Mouse (Mus musculus) megakaryocyte, adult 5-6 weeks (primary cell): ENCODE results near the gene Olfr128. TPM values are rescaled to one million over a fixed set of nuclear protein-coding genes. Genes with fewer than 3 reads are reported as not detected.
"Not testable (repeated sequence)": the region's sequence is repeated elsewhere in the genome, so short reads cannot be mapped to it uniquely, and the experiment has no call there.

Experiments
- ATAC-seq: 2 replicates; pipeline ENCODE4 v1.8.0; 2016; ENCODE audit warnings: mild to moderate bottlenecking, inconsistent platforms; ENCODE audit not compliant: poor library complexity, severe bottlenecking
- total RNA-seq, 2 experiments: library from RNA; stranded (forward) in 1 of 2; stranded (reverse) in 1 of 2; fragments of 153-499, 151-499 nt in 1 of 2; fragments of 221-1000, 200-1000 nt in 1 of 2; gene quantifications; 2 replicates each; pipeline versions ENCODE4 v1.2.3 to v1.2.4; 2015 to 2017

Olfr128 gene
- total RNA-seq (2015) = not detected in 2 replicates
- total RNA-seq (2017) = not detected in 2 replicates

GRCm38 (mm10) chr17:37920248-37920647, at the start of gene Olfr128:
TSS of gene Olfr128 (plus strand) at chr17:37920548.
- no peak for ATAC-seq

- ATAC-seq = no peak
Observed at GRCm38 (mm10) chr17:37873830-37874229, 46.5 kb upstream of the Olfr128 start.

- ATAC-seq = no peak
Observed at GRCm38 (mm10) chr17:37900137-37900536, 20.2 kb upstream of the Olfr128 start, which contains the start of gene Olfr127. TSS of gene Olfr127 (plus strand) at chr17:37900437.

- ATAC-seq = not testable (repeated sequence)
Observed at GRCm38 (mm10) chr17:37906821-37907220, 13.5 kb upstream of the Olfr128 start.

- ATAC-seq = no peak
Observed at GRCm38 (mm10) chr17:37952979-37953378, 32.6 kb downstream of the Olfr128 start, which contains the start of gene Olfr761. TSS of gene Olfr761 (minus strand) at chr17:37953079.

GRCm38 (mm10) chr17:37973591-37973990, 53.2 kb downstream of the Olfr128 start:
- no peak for ATAC-seq

Other genes starting within 250 kb of the Olfr128 start
- not detected in 2 replicates for gene Olfr119, start 224.0 kb upstream of the Olfr128 start, total RNA-seq (2015)
- not detected in 2 replicates for gene Olfr119, start 224.0 kb upstream of the Olfr128 start, total RNA-seq (2017)
- gene Olfr120, start 198.7 kb upstream of the Olfr128 start, total RNA-seq (2015) = not detected in 2 replicates
- not detected in 2 replicates for gene Olfr120, start 198.7 kb upstream of the Olfr128 start, total RNA-seq (2017)
- gene Olfr121, start 171.7 kb upstream of the Olfr128 start, total RNA-seq (2015) = not detected in 2 replicates
- not detected in 2 replicates for gene Olfr121, start 171.7 kb upstream of the Olfr128 start, total RNA-seq (2017)
- gene Olfr122, start 151.9 kb upstream of the Olfr128 start, total RNA-seq (2015) = not detected in 2 replicates
- not detected in 2 replicates for gene Olfr122, start 151.9 kb upstream of the Olfr128 start, total RNA-seq (2017)
- gene Olfr123, start 127.0 kb upstream of the Olfr128 start, total RNA-seq (2015) = not detected in 2 replicates
- not detected in 2 replicates for gene Olfr123, start 127.0 kb upstream of the Olfr128 start, total RNA-seq (2017)
- gene Olfr124, start 120.7 kb upstream of the Olfr128 start, total RNA-seq (2015) = not detected in 2 replicates
- not detected in 2 replicates for gene Olfr124, start 120.7 kb upstream of the Olfr128 start, total RNA-seq (2017)
- gene Olfr125, start 87.6 kb upstream of the Olfr128 start, total RNA-seq (2015) = not detected in 2 replicates
- gene Olfr125, start 87.6 kb upstream of the Olfr128 start, total RNA-seq (2017) = not detected in 2 replicates
- gene Olfr126, start 73.1 kb upstream of the Olfr128 start, total RNA-seq (2015) = not detected in 2 replicates
- gene Olfr126, start 73.1 kb upstream of the Olfr128 start, total RNA-seq (2017) = not detected in 2 replicates
- gene Olfr127, start 20.1 kb upstream of the Olfr128 start, total RNA-seq (2015) = not detected in 2 replicates
- gene Olfr127, start 20.1 kb upstream of the Olfr128 start, total RNA-seq (2017) = not detected in 2 replicates
- not detected in 2 replicates for gene Olfr761, start 32.5 kb downstream of the Olfr128 start, total RNA-seq (2015)
- not detected in 2 replicates for gene Olfr761, start 32.5 kb downstream of the Olfr128 start, total RNA-seq (2017)
- gene Olfr129, start 139.5 kb downstream of the Olfr128 start, total RNA-seq (2015) = not detected in 2 replicates
- not detected in 2 replicates for gene Olfr129, start 139.5 kb downstream of the Olfr128 start, total RNA-seq (2017)
- not detected in 2 replicates for gene Olfr130, start 143.4 kb downstream of the Olfr128 start, total RNA-seq (2015)
- not detected in 2 replicates for gene Olfr130, start 143.4 kb downstream of the Olfr128 start, total RNA-seq (2017)
- not detected in 2 replicates for gene Olfr131, start 168.1 kb downstream of the Olfr128 start, total RNA-seq (2015)
- gene Olfr131, start 168.1 kb downstream of the Olfr128 start, total RNA-seq (2017) = not detected in 2 replicates
- not detected in 2 replicates for gene Olfr132, start 214.0 kb downstream of the Olfr128 start, total RNA-seq (2015)
- gene Olfr132, start 214.0 kb downstream of the Olfr128 start, total RNA-seq (2017) = not detected in 2 replicates
- gene Olfr133, start 224.7 kb downstream of the Olfr128 start, total RNA-seq (2015) = not detected in 2 replicates
- gene Olfr133, start 224.7 kb downstream of the Olfr128 start, total RNA-seq (2017) = not detected in 2 replicates